Mouse (Mus musculus): Measurements from ENCODE around the gene Zdhhc1.

DNA sequence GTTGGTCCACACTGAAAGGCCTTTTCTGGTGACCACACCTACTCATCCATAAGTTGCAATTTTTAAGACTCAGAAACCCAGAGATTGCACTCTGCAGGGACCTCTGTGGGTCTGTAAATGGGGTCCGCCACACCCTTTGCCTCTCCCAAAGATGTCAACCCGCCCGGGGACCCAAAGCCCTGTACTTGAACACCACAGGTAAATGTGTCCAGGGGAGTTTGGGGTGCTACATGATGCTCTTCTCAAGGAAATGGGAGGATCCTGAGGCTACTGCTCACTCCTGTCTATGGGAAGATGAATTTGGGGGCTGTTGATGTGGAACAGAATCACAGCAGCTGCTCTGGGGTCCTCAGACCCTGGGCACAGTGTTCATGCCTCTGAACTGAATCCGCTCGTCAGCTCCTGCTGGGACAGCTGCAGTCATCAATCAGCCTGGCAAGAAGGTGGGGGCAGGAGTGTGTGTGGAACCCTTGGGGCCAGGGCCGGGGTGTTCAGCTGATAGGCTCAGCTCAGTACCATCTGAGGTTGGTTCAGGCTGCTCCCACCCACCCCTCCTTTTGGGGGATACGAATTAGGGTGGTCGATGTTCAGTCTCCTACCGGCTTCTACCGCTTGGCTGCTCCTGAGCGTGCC, 25.9 kb downstream of the Zdhhc1 start:
- TF ChIP-seq CTCF (conservative IDR thresholded peaks at IDR 0.05; ENCODE audit: low read length) = no peak
- TF ChIP-seq NANOG (IDR thresholded peaks at IDR 0.05; ENCODE audit: borderline replicate concordance, low read length) = no peak

Measured in E14TG2a.4 (cell line).